Mouse (Mus musculus): ENCODE measurements around the gene Podxl2.
A peak's percentile ranks its signal among the peaks of the same experiment; 100 is the strongest.

The Podxl2 gene

GRCm38 (mm10) chr6:88889410-88890042 is 14.7 kb upstream of the Podxl2 start:
- DNase-seq (ENCODE audit: low spot score in 2 of 2), result no peak

DNA sequence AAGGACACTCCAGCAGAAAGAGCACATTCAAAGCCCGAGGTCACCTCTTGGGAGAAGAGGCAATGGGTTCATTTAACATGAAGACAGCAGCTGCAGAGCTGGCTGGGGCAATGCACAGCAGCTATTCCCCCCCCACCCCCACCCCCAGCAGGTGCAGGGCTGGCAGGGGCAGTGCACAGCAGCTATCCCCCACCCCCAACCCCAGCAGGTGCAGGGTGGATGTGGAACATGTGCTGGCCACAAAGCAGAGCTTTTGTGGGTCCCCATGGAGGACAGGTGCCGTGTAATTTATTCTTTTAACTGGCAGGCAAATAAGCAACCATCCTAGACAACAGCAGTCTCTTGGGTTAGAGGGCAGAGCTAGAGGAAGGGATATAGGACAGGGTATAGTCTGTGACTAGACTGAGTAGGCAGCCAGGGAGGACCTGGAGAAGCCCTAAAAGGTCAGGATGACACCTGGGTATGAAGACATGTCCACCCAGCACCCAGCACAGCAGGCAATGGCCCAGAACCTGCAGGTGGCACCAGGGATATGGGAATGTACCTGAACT is 11.6 kb upstream of the Podxl2 start:
- no peak for DNase-seq (ENCODE audit: low spot score in 2 of 2)

- no peak for DNase-seq (ENCODE audit: low spot score in 2 of 2)
These were observed 11.0 kb upstream of the Podxl2 start for GRCm38 (mm10) chr6:88885644-88886416.

GRCm38 (mm10) chr6:88884690-88885089 is 9.8 kb upstream of the Podxl2 start:
- DNase-seq (ENCODE audit: low spot score in 2 of 2), result no peak

DNA sequence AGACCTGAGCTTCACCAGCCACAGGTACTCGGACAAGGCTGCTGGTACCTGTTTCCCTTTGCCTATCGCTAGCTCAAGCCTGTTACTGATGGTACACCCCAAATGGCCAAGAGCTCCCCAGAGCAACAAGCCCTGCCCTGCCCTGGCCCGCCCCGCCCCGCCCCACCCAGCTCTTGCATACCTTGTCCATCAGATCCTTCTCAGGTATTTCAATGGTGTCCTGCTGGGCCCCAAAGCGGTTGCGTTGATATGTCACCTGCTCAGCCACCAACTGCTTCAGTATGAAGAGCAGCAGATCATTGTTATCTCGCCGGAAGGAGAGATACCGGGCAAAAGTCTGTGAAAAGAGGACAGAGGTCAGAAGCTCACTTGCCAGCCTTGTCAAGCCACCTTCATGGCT is 9.4 kb upstream of the Podxl2 start:
- DNase-seq (ENCODE audit: low spot score in 2 of 2), result no peak

GRCm38 (mm10) chr6:88881334-88881733 is 6.5 kb upstream of the Podxl2 start:
- DNase-seq (ENCODE audit: low spot score in 2 of 2), result no peak

- DNase-seq (ENCODE audit: low spot score in 2 of 2), result no peak
These were observed 4.6 kb upstream of the Podxl2 start for GRCm38 (mm10) chr6:88879471-88879870.

- peak; percentile 42 to 54 for DNase-seq (ENCODE audit: low spot score in 2 of 2)
These were observed 628 bp downstream of the Podxl2 start for GRCm38 (mm10) chr6:88873965-88874867.

DNA sequence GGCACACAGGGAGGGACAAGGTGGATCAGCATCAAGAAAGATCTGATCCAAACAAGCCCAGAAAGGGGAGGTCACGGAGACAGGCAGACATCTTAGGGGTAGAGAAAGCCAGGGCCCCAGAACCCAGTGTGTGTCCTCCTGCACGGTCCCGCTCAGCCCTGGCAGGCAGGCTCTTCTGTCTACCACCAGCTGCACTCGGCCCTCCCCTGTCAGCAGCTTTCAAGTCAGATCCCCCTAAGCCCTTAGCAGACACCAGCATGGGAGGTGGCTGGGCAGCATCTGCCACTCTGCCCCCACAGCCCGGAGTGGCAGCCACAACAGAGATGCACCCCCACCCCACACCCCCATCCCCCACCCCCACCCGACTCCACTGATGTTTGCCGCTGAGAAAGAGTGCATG is 2.0 kb downstream of the Podxl2 start:
- no peak for DNase-seq (ENCODE audit: low spot score in 2 of 2)

- DNase-seq (ENCODE audit: low spot score in 2 of 2), result peak; percentile 69 to 74
These were observed 3.3 kb downstream of the Podxl2 start for GRCm38 (mm10) chr6:88871546-88871945.

GRCm38 (mm10) chr6:88870594-88870993 is 4.2 kb downstream of the Podxl2 start:
- no peak for DNase-seq (ENCODE audit: low spot score in 2 of 2)

DNA sequence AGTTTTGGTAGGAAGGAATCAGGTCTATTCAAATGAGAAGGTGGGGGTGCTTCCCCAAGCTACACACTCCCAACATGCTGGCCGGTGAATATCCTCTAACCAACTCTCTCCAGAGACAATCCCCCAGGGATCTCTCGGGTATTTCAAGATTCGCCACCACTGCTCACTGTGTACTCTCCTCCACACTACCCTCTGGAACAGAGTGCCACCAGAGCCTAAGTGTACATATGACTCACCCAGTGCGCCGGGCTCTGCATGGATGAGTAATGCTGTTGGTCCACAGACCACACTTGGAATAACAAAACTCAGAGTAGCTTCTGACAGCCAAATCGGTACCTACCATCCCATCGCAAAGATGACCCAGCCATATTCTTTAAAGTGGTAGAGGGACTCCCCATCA is 5.4 kb downstream of the Podxl2 start:
- DNase-seq (ENCODE audit: low spot score in 2 of 2), result peak; percentile 54 to 55

DNA sequence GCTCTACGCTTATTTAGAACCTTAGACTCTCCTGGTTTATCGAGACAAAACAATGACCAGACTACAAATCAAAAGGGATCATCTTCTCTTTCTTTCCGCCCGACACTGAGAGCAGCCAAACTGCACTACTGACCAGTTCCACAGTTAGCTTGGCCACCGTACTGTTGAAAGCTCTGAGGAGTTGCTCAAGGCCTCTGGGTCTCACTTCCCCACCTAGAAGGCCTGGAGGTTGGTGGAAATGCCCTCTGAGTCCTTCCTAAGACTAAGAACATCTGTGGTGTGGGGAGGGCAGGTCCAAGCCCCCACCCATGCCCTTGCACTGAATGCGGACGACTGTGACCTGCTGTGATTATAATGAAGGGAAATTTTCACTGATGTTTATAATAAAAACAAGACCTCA is 9.1 kb downstream of the Podxl2 start:
- DNase-seq (ENCODE audit: low spot score in 2 of 2), result no peak

DNA sequence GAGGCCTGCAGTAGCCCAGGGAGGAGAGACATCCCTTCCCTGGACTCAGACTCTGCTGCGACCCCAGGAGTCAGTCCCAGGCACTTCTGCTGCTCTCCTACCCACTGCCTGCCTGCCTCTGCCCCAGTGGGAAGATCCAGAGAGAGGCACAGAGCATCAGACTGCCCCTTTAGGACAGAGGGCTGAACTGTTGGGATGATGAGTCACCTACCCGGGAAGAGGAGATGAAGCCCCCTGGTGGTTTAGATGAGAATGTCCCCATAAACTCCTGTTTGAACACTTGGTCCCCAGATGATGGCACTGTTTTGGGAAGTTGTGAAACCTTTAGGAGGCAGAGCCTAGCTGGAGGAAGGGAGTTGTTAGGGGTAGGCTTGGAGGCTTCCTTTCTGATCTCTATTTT is 13.9 kb downstream of the Podxl2 start:
- no peak for DNase-seq (ENCODE audit: low spot score in 2 of 2)

GRCm38 (mm10) chr6:88858341-88858740 is 16.5 kb downstream of the Podxl2 start:
- DNase-seq (ENCODE audit: low spot score in 2 of 2), result no peak

DNA sequence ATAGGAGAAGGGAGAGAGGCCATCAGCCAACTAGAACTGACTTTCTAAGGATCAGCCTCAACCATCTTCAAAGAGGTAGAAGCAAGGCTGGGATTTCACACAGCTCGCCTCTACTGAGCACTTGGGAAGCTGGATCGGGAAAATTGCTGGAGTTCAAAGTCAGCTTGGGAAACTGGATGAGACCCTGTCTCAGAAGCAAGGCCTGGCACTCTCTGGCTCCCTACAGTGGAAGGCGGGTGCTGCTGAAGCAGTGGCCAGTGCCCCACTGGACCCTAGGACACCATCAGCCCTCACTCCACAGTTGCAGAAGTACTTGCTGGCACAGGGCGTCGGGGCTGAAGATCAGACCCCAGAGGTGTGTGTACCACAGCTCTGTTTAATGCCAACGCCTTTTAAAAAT is 17.0 kb downstream of the Podxl2 start:
- no peak for DNase-seq (ENCODE audit: low spot score in 2 of 2)

GRCm38 (mm10) chr6:88857249-88857648 is 17.6 kb downstream of the Podxl2 start:
- DNase-seq (ENCODE audit: low spot score in 2 of 2), result no peak

GRCm38 (mm10) chr6:88855636-88856035 is 19.2 kb downstream of the Podxl2 start:
- peak; percentile 63 to 64 for DNase-seq (ENCODE audit: low spot score in 2 of 2)

- DNase-seq (ENCODE audit: low spot score in 2 of 2), result no peak
These were observed 20.3 kb downstream of the Podxl2 start for GRCm38 (mm10) chr6:88854509-88854908.

- DNase-seq (ENCODE audit: low spot score in 2 of 2), result no peak
These were observed 24.8 kb downstream of the Podxl2 start for GRCm38 (mm10) chr6:88850034-88850433.

DNA sequence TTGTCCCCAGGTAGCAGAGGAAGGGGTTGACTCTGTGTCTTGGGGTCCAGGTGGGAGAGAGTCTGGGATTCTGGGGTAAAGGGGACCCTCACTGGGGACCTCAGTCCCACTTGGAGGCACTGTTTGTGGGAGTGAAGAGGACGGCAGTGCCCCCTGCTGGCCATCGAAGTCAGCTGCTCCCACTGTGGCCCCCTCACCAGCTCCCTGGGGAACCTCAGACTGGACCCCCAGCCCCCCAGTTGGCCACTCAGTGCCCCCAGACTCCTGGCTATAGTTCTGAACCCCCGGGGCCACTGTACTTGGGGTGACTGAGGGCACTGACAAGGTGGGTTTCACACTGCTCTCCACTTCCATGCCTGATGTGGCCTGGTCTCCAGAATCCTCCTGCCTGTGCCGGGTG is 25.6 kb downstream of the Podxl2 start:
- no peak for DNase-seq (ENCODE audit: low spot score in 2 of 2)

- no peak for DNase-seq (ENCODE audit: low spot score in 2 of 2)
These were observed 27.3 kb downstream of the Podxl2 start for GRCm38 (mm10) chr6:88847571-88847970.
